Mouse (Mus musculus): Measurements from ENCODE around the gene Stab2.
A peak's percentile ranks its signal among the peaks of the same experiment; 100 is the strongest.

Stab2 gene

GRCm38 (mm10) chr10:87039340-87039739, 31.5 kb upstream of the Stab2 start:
- Histone ChIP-seq H3K4me1 (replicated peaks; ENCODE audit: low read depth, low read length) (0 out of 2 replicates have a peak, but pooled peaks cover 8% of the 10 kb centered on the region), H3K4me3 (replicated peaks; ENCODE audit: low read length) (no peak overlapping the region), H3K9me3 (ENCODE audit: low read length) (no peaks in the 10 kb centered on the region), H3K36me3 (ENCODE audit: insufficient read depth, low read length) (no peaks in the 10 kb centered on the region), H3K27me3 (ENCODE audit: insufficient read depth, low read length) (no peaks in the 10 kb centered on the region)
- TF ChIP-seq NANOG (IDR thresholded peaks at IDR 0.05; ENCODE audit: borderline replicate concordance, low read length) (no peak), CTCF (conservative IDR thresholded peaks at IDR 0.05; ENCODE audit: low read length) (no peak), POU5F1 (IDR thresholded peaks at IDR 0.05; ENCODE audit: borderline replicate concordance, low read length) (no peak)

- H3K4me3 ChIP-seq (replicated peaks; ENCODE audit: low read length) = no peak overlapping the region
- TF ChIP-seq CTCF (conservative IDR thresholded peaks at IDR 0.05; ENCODE audit: low read length) (no peak), NANOG (IDR thresholded peaks at IDR 0.05; ENCODE audit: borderline replicate concordance, low read length) (no peak), POU5F1 (IDR thresholded peaks at IDR 0.05; ENCODE audit: borderline replicate concordance, low read length) (no peak)
- 0 out of 2 replicates have a peak, but pooled peaks cover 8% of the 10 kb centered on the region for H3K4me1 ChIP-seq (replicated peaks; ENCODE audit: low read depth, low read length)
- H3K36me3 ChIP-seq (ENCODE audit: insufficient read depth, low read length) = no peaks in the 10 kb centered on the region
- no peaks in the 10 kb centered on the region for H3K9me3 ChIP-seq (ENCODE audit: low read length)
- H3K27me3 ChIP-seq (ENCODE audit: insufficient read depth, low read length) = no peaks in the 10 kb centered on the region
Measured at GRCm38 (mm10) chr10:87037062-87037461, 29.2 kb upstream of the Stab2 start.

GRCm38 (mm10) chr10:87036271-87036703, 28.5 kb upstream of the Stab2 start:
- H3K36me3 ChIP-seq (ENCODE audit: insufficient read depth, low read length) = no peaks in the 10 kb centered on the region
- H3K4me3 ChIP-seq (replicated peaks; ENCODE audit: low read length) = no peak overlapping the region
- H3K9me3 ChIP-seq (ENCODE audit: low read length) = no peaks in the 10 kb centered on the region
- TF ChIP-seq NANOG (IDR thresholded peaks at IDR 0.05; ENCODE audit: borderline replicate concordance, low read length) = no peak
- TF ChIP-seq CTCF (conservative IDR thresholded peaks at IDR 0.05; ENCODE audit: low read length) = no peak
- TF ChIP-seq POU5F1 (IDR thresholded peaks at IDR 0.05; ENCODE audit: borderline replicate concordance, low read length) = no peak
- H3K4me1 ChIP-seq (replicated peaks; ENCODE audit: low read depth, low read length) = 0 out of 2 replicates have a peak, but pooled peaks cover 6% of the 10 kb centered on the region
- no peaks in the 10 kb centered on the region for H3K27me3 ChIP-seq (ENCODE audit: insufficient read depth, low read length)

GRCm38 (mm10) chr10:87035866-87036265, 28.0 kb upstream of the Stab2 start:
- H3K27me3 ChIP-seq (ENCODE audit: insufficient read depth, low read length) = no peaks in the 10 kb centered on the region
- TF ChIP-seq NANOG (IDR thresholded peaks at IDR 0.05; ENCODE audit: borderline replicate concordance, low read length) = no peak
- TF ChIP-seq CTCF (conservative IDR thresholded peaks at IDR 0.05; ENCODE audit: low read length) = no peak
- no peak for TF ChIP-seq POU5F1 (IDR thresholded peaks at IDR 0.05; ENCODE audit: borderline replicate concordance, low read length)
- 0 out of 2 replicates have a peak, but pooled peaks cover 3% of the 10 kb centered on the region for H3K4me1 ChIP-seq (replicated peaks; ENCODE audit: low read depth, low read length)
- no peak overlapping the region for H3K4me3 ChIP-seq (replicated peaks; ENCODE audit: low read length)
- no peaks in the 10 kb centered on the region for H3K36me3 ChIP-seq (ENCODE audit: insufficient read depth, low read length)
- no peaks in the 10 kb centered on the region for H3K9me3 ChIP-seq (ENCODE audit: low read length)

GRCm38 (mm10) chr10:87032768-87033167, 24.9 kb upstream of the Stab2 start:
- H3K36me3 ChIP-seq (ENCODE audit: insufficient read depth, low read length) = no peaks in the 10 kb centered on the region
- H3K27me3 ChIP-seq (ENCODE audit: insufficient read depth, low read length) = no peaks in the 10 kb centered on the region
- H3K4me1 ChIP-seq (replicated peaks; ENCODE audit: low read depth, low read length) = 0 out of 2 replicates have a peak, but pooled peaks cover 3% of the 10 kb centered on the region
- no peaks in the 10 kb centered on the region for H3K9me3 ChIP-seq (ENCODE audit: low read length)
- TF ChIP-seq NANOG (IDR thresholded peaks at IDR 0.05; ENCODE audit: borderline replicate concordance, low read length) (no peak), CTCF (conservative IDR thresholded peaks at IDR 0.05; ENCODE audit: low read length) (no peak), POU5F1 (IDR thresholded peaks at IDR 0.05; ENCODE audit: borderline replicate concordance, low read length) (no peak)
- no peak overlapping the region for H3K4me3 ChIP-seq (replicated peaks; ENCODE audit: low read length)

- no peaks in the 10 kb centered on the region for H3K36me3 ChIP-seq (ENCODE audit: insufficient read depth, low read length)
- H3K9me3 ChIP-seq (ENCODE audit: low read length) = no peaks in the 10 kb centered on the region
- no peaks in the 10 kb centered on the region for H3K4me1 ChIP-seq (replicated peaks; ENCODE audit: low read depth, low read length)
- TF ChIP-seq CTCF (conservative IDR thresholded peaks at IDR 0.05; ENCODE audit: low read length) (peak; percentile 67), NANOG (IDR thresholded peaks at IDR 0.05; ENCODE audit: borderline replicate concordance, low read length) (no peak), POU5F1 (IDR thresholded peaks at IDR 0.05; ENCODE audit: borderline replicate concordance, low read length) (no peak)
- no peak overlapping the region for H3K4me3 ChIP-seq (replicated peaks; ENCODE audit: low read length)
- H3K27me3 ChIP-seq (ENCODE audit: insufficient read depth, low read length) = no peaks in the 10 kb centered on the region
Measured at GRCm38 (mm10) chr10:87024884-87025283, 17.1 kb upstream of the Stab2 start.

GRCm38 (mm10) chr10:87020711-87021110, 12.9 kb upstream of the Stab2 start:
- no peak for TF ChIP-seq CTCF (conservative IDR thresholded peaks at IDR 0.05; ENCODE audit: low read length)
- no peak for TF ChIP-seq NANOG (IDR thresholded peaks at IDR 0.05; ENCODE audit: borderline replicate concordance, low read length)
- TF ChIP-seq POU5F1 (IDR thresholded peaks at IDR 0.05; ENCODE audit: borderline replicate concordance, low read length) = no peak
- no peaks in the 10 kb centered on the region for H3K9me3 ChIP-seq (ENCODE audit: low read length)
- no peak overlapping the region for H3K4me3 ChIP-seq (replicated peaks; ENCODE audit: low read length)
- H3K36me3 ChIP-seq (ENCODE audit: insufficient read depth, low read length) = no peaks in the 10 kb centered on the region
- no peaks in the 10 kb centered on the region for H3K27me3 ChIP-seq (ENCODE audit: insufficient read depth, low read length)
- no peaks in the 10 kb centered on the region for H3K4me1 ChIP-seq (replicated peaks; ENCODE audit: low read depth, low read length)

GRCm38 (mm10) chr10:87018876-87019275, 11.1 kb upstream of the Stab2 start:
- no peaks in the 10 kb centered on the region for H3K36me3 ChIP-seq (ENCODE audit: insufficient read depth, low read length)
- no peaks in the 10 kb centered on the region for H3K27me3 ChIP-seq (ENCODE audit: insufficient read depth, low read length)
- no peaks in the 10 kb centered on the region for H3K4me1 ChIP-seq (replicated peaks; ENCODE audit: low read depth, low read length)
- TF ChIP-seq CTCF (conservative IDR thresholded peaks at IDR 0.05; ENCODE audit: low read length) = no peak
- TF ChIP-seq NANOG (IDR thresholded peaks at IDR 0.05; ENCODE audit: borderline replicate concordance, low read length) = no peak
- no peak for TF ChIP-seq POU5F1 (IDR thresholded peaks at IDR 0.05; ENCODE audit: borderline replicate concordance, low read length)
- no peak overlapping the region for H3K4me3 ChIP-seq (replicated peaks; ENCODE audit: low read length)
- H3K9me3 ChIP-seq (ENCODE audit: low read length) = peaks cover 10% of the 10 kb centered on the region

GRCm38 (mm10) chr10:87016151-87016692, 8.4 kb upstream of the Stab2 start:
- Histone ChIP-seq H3K9me3 (ENCODE audit: low read length) (peaks cover 23% of the 10 kb centered on the region), H3K4me1 (replicated peaks; ENCODE audit: low read depth, low read length) (no peaks in the 10 kb centered on the region), H3K36me3 (ENCODE audit: insufficient read depth, low read length) (no peaks in the 10 kb centered on the region), H3K4me3 (replicated peaks; ENCODE audit: low read length) (no peak overlapping the region), H3K27me3 (ENCODE audit: insufficient read depth, low read length) (no peaks in the 10 kb centered on the region)
- no peak for TF ChIP-seq CTCF (conservative IDR thresholded peaks at IDR 0.05; ENCODE audit: low read length)
- TF ChIP-seq POU5F1 (IDR thresholded peaks at IDR 0.05; ENCODE audit: borderline replicate concordance, low read length) = no peak
- no peak for TF ChIP-seq NANOG (IDR thresholded peaks at IDR 0.05; ENCODE audit: borderline replicate concordance, low read length)
